Mouse (Mus musculus) forebrain, embryonic 15.5 days (tissue): Measurements from ENCODE around the gene Zfp281. TPM values are rescaled to one million over a fixed set of nuclear protein-coding genes. Genes with fewer than 3 reads are reported as not detected.

Experiments used
- ATAC-seq: fragments of 200-750 bp; cut with Nextera tagmentation; replicated peaks from 2 replicates; pipeline ENCODE4 v1.8.0; 2017; ENCODE audit warnings: mild to moderate bottlenecking, moderate TSS enrichment, moderate library complexity
- H3K27ac ChIP-seq: fragments of 300-500 bp; sonication (generic); replicated peaks from 2 replicates; pipeline ENCODE4 v1.5.1; 2015; ENCODE audit warnings: mild to moderate bottlenecking, inconsistent platforms
- H3K27me3 ChIP-seq: fragments of 300-500 bp; sonication (generic); 2 replicates; pipeline ENCODE4 v1.6.1; 2015; ENCODE audit warnings: inconsistent platforms
- H3K36me3 ChIP-seq: fragments of 300-500 bp; sonication (generic); 2 replicates; pipeline ENCODE4 v1.6.1; 2015; ENCODE audit warnings: mild to moderate bottlenecking, inconsistent platforms
- H3K4me1 ChIP-seq: fragments of 300-500 bp; sonication (generic); 2 replicates; pipeline ENCODE4 v1.6.1; 2015; ENCODE audit warnings: inconsistent platforms
- H3K4me2 ChIP-seq: fragments of 300-500 bp; sonication (generic); replicated peaks from 2 replicates; pipeline ENCODE4 v1.6.1; 2015; ENCODE audit warnings: mild to moderate bottlenecking, inconsistent platforms
- H3K4me3 ChIP-seq: fragments of 300-500 bp; sonication (generic); 2 replicates; pipeline ENCODE4 v1.5.1; 2015; ENCODE audit warnings: mild to moderate bottlenecking, inconsistent platforms
- H3K9ac ChIP-seq: fragments of 300-500 bp; sonication (generic); replicated peaks from 2 replicates; pipeline ENCODE4 v1.6.1; 2015; ENCODE audit warnings: mild to moderate bottlenecking, inconsistent platforms
- H3K9me3 ChIP-seq: fragments of 300-500 bp; sonication (generic); 2 replicates; pipeline ENCODE4 v1.6.1; 2016; ENCODE audit warnings: inconsistent platforms
- WGBS: fragments of 180-500 bp; shearing (Covaris S2); methylation state at CpG from one replicate; pipeline ENCODE4 v1.1.7; 2015; ENCODE audit warnings: mixed read lengths; 5-methylcytosine and 5-hydroxymethylcytosine counted together
- polyA plus RNA-seq: library from polyadenylated mRNA; unstranded; fragments of >200 nt; fragmentation: Nextera tagmentation; extraction: Ambion mirVana; gene quantifications from 2 replicates; pipeline ENCODE4 v1.2.1, GENCODE M21; 2015

Gene Zfp281
- polyA plus RNA-seq, 1 experiment from 2014 or later = 29.2 TPM

- Histone ChIP-seq H3K9ac (no peak overlapping the region), H3K27me3 (no peaks in the 10 kb centered on the region), H3K4me2 (no peak overlapping the region), H3K36me3 (no peaks in the 10 kb centered on the region), H3K4me1 (no peaks in the 10 kb centered on the region), H3K4me3 (no peak overlapping the region), H3K27ac (no peak overlapping the region), H3K9me3 (no peaks in the 10 kb centered on the region)
- WGBS = 89% methylated on average over 7 of the region's 7 CpGs
- no peak for ATAC-seq
Observed at GRCm38 (mm10) chr1:136617163-136617788, 7.4 kb upstream of the Zfp281 start.

GRCm38 (mm10) chr1:136618570-136618969, 6.1 kb upstream of the Zfp281 start:
- H3K9ac ChIP-seq = no peak overlapping the region
- no peak for ATAC-seq
- no peaks in the 10 kb centered on the region for H3K27me3 ChIP-seq
- no peaks in the 10 kb centered on the region for H3K4me1 ChIP-seq
- H3K4me3 ChIP-seq = no peak overlapping the region
- H3K4me2 ChIP-seq = no peak overlapping the region
- no peaks in the 10 kb centered on the region for H3K36me3 ChIP-seq
- no peak overlapping the region for H3K27ac ChIP-seq
- no peaks in the 10 kb centered on the region for H3K9me3 ChIP-seq
- 91% methylated on average over 1 of the region's 1 CpGs for WGBS

GRCm38 (mm10) chr1:136625019-136625895, 556 bp downstream of the Zfp281 start:
- H3K4me3 ChIP-seq = peak overlapping the region; percentile 88
- H3K4me1 ChIP-seq = peaks cover 38% of the 10 kb centered on the region
- peak; percentile 78 for ATAC-seq
- H3K36me3 ChIP-seq = peaks cover 23% of the 10 kb centered on the region
- H3K9me3 ChIP-seq = no peaks in the 10 kb centered on the region
- peak overlapping the region; percentile 93 for H3K27ac ChIP-seq
- H3K9ac ChIP-seq = peak overlapping the region; percentile 85
- WGBS = 2% methylated on average over 85 of the region's 92 CpGs
- H3K4me2 ChIP-seq = peak overlapping the region; percentile 57
- no peaks in the 10 kb centered on the region for H3K27me3 ChIP-seq

GRCm38 (mm10) chr1:136626141-136626540, 1.4 kb downstream of the Zfp281 start:
- Histone ChIP-seq H3K4me3 (peak overlapping the region; percentile 88), H3K4me1 (peaks cover 38% of the 10 kb centered on the region), H3K9ac (peak overlapping the region; percentile 85), H3K9me3 (no peaks in the 10 kb centered on the region), H3K36me3 (peaks cover 23% of the 10 kb centered on the region), H3K27ac (no peak overlapping the region), H3K4me2 (peak overlapping the region; percentile 57), H3K27me3 (no peaks in the 10 kb centered on the region)
- no peak for ATAC-seq
- 80% methylated on average over 7 of the region's 7 CpGs for WGBS

GRCm38 (mm10) chr1:136626756-136627155, 2.1 kb downstream of the Zfp281 start:
- Histone ChIP-seq H3K27ac (no peak overlapping the region), H3K27me3 (no peaks in the 10 kb centered on the region), H3K36me3 (peaks cover 23% of the 10 kb centered on the region), H3K9ac (no peak overlapping the region), H3K4me1 (peaks cover 38% of the 10 kb centered on the region), H3K9me3 (no peaks in the 10 kb centered on the region), H3K4me3 (0 out of 2 replicates have a peak overlapping the region, but pooled peaks have one; percentile 88), H3K4me2 (peak overlapping the region; percentile 57)
- no peak for ATAC-seq
- 86% methylated on average over 5 of the region's 5 CpGs for WGBS

- Histone ChIP-seq H3K36me3 (peaks cover 23% of the 10 kb centered on the region), H3K27me3 (no peaks in the 10 kb centered on the region), H3K9ac (no peak overlapping the region), H3K4me1 (peaks cover 38% of the 10 kb centered on the region), H3K27ac (no peak overlapping the region), H3K4me2 (peak overlapping the region; percentile 21), H3K9me3 (no peaks in the 10 kb centered on the region), H3K4me3 (0 out of 2 replicates have a peak overlapping the region, but pooled peaks have one; percentile 0)
- 87% methylated on average over 5 of the region's 5 CpGs for WGBS
- no peak for ATAC-seq
Observed at GRCm38 (mm10) chr1:136627591-136627990, 2.9 kb downstream of the Zfp281 start.

- H3K27ac ChIP-seq = no peak overlapping the region
- H3K27me3 ChIP-seq = no peaks in the 10 kb centered on the region
- H3K4me2 ChIP-seq = no peak overlapping the region
- H3K4me3 ChIP-seq = no peak overlapping the region
- H3K9ac ChIP-seq = no peak overlapping the region
- ATAC-seq = no peak
- WGBS = 95% methylated on average over 3 of the region's 3 CpGs
- H3K36me3 ChIP-seq = 0 out of 2 replicates have a peak, but pooled peaks cover 6% of the 10 kb centered on the region
- no peaks in the 10 kb centered on the region for H3K9me3 ChIP-seq
- peaks cover 12% of the 10 kb centered on the region for H3K4me1 ChIP-seq
Observed at GRCm38 (mm10) chr1:136632891-136633290, 8.2 kb downstream of the Zfp281 start.

- ATAC-seq = no peak
- Histone ChIP-seq H3K9ac (no peak overlapping the region), H3K36me3 (no peaks in the 10 kb centered on the region), H3K4me2 (no peak overlapping the region), H3K27me3 (no peaks in the 10 kb centered on the region), H3K4me3 (no peak overlapping the region), H3K9me3 (no peaks in the 10 kb centered on the region), H3K4me1 (no peaks in the 10 kb centered on the region), H3K27ac (no peak overlapping the region)
- 86% methylated on average over 6 of the region's 6 CpGs for WGBS
Observed at GRCm38 (mm10) chr1:136635644-136636043, 10.9 kb downstream of the Zfp281 start.

GRCm38 (mm10) chr1:136636946-136637345, 12.2 kb downstream of the Zfp281 start:
- H3K9ac ChIP-seq = no peak overlapping the region
- H3K4me1 ChIP-seq = no peaks in the 10 kb centered on the region
- no peak overlapping the region for H3K27ac ChIP-seq
- no peaks in the 10 kb centered on the region for H3K9me3 ChIP-seq
- no peak for ATAC-seq
- no peak overlapping the region for H3K4me2 ChIP-seq
- H3K4me3 ChIP-seq = no peak overlapping the region
- 95% methylated on average over 6 of the region's 6 CpGs for WGBS
- H3K27me3 ChIP-seq = no peaks in the 10 kb centered on the region
- H3K36me3 ChIP-seq = no peaks in the 10 kb centered on the region

GRCm38 (mm10) chr1:136637696-136638095, 13.0 kb downstream of the Zfp281 start:
- no peaks in the 10 kb centered on the region for H3K36me3 ChIP-seq
- no peak overlapping the region for H3K4me2 ChIP-seq
- H3K27me3 ChIP-seq = no peaks in the 10 kb centered on the region

GRCm38 (mm10) chr1:136638211-136638610, 13.5 kb downstream of the Zfp281 start:
- Histone ChIP-seq H3K4me2 (no peak overlapping the region), H3K9ac (no peak overlapping the region), H3K4me1 (no peaks in the 10 kb centered on the region), H3K36me3 (no peaks in the 10 kb centered on the region), H3K4me3 (no peak overlapping the region), H3K27me3 (no peaks in the 10 kb centered on the region), H3K27ac (no peak overlapping the region), H3K9me3 (no peaks in the 10 kb centered on the region)
- 94% methylated on average over 7 of the region's 7 CpGs for WGBS
- no peak for ATAC-seq

More at GRCm38 (mm10) chr1:136637696-136638095, 13.0 kb downstream of the Zfp281 start:
- Histone ChIP-seq H3K4me1 (no peaks in the 10 kb centered on the region), H3K9ac (no peak overlapping the region), H3K4me3 (no peak overlapping the region), H3K27ac (no peak overlapping the region), H3K9me3 (no peaks in the 10 kb centered on the region)
- no peak for ATAC-seq
- 95% methylated on average over 4 of the region's 4 CpGs for WGBS

GRCm38 (mm10) chr1:136638699-136639098, 14.0 kb downstream of the Zfp281 start:
- Histone ChIP-seq H3K27me3 (no peaks in the 10 kb centered on the region), H3K27ac (no peak overlapping the region), H3K9me3 (no peaks in the 10 kb centered on the region), H3K9ac (no peak overlapping the region), H3K4me3 (no peak overlapping the region), H3K4me2 (no peak overlapping the region), H3K4me1 (no peaks in the 10 kb centered on the region), H3K36me3 (no peaks in the 10 kb centered on the region)
- no peak for ATAC-seq
- 83% methylated on average over 5 of the region's 5 CpGs for WGBS
